In genomic region chr8:34590976-34591749, GRCm38 (mm10) we compare ENCODE assay signal across 33 mouse cellular contexts.
DNase-seq lines count a peak whose midpoint lies in the region; ATAC-seq and TF ChIP-seq lines count a peak whose summit lies in the region.
"Had no signal": no experiment of that assay in that cellular context is flagged by ENCODE, and none has a peak within 500 bp of the region (broad histone marks: within the 10 kb centered on the region; RNA-seq: fewer than 3 reads in every experiment).

No protein-coding gene starts in this region.

- no peak overlapping the region for H3K4me3 ChIP-seq in stomach, postnatal 0 days (ENCODE audit: low read depth, low read length)
- H3K4me3 ChIP-seq in hindbrain, embryonic 12.5 days = no peak overlapping the region
- H3K4me3 ChIP-seq: embryonic facial prominence, embryonic 13.5 days; forebrain, embryonic 12.5 days; heart, embryonic 10.5 days; hindbrain, embryonic 13.5 days; limb, embryonic 10.5 days; limb, embryonic 15.5 days; liver, embryonic 15.5 days; lung, embryonic 15.5 days; midbrain, embryonic 10.5 days; midbrain, embryonic 15.5 days; neural tube, embryonic 15.5 days had no signal

- 74% methylated on average over 8 of the region's 8 CpGs for WGBS in stomach, postnatal 0 days
- 95% methylated on average over 8 of the region's 8 CpGs for WGBS in hindbrain, embryonic 12.5 days

- H3K9me3 ChIP-seq in stomach, postnatal 0 days (ENCODE audit: control insufficient read depth, low read length) = no peaks in the 10 kb centered on the region
- no peaks in the 10 kb centered on the region for H3K9me3 ChIP-seq in hindbrain, embryonic 12.5 days (replicated peaks)
- H3K9me3 ChIP-seq: embryonic facial prominence, embryonic 13.5 days; forebrain, embryonic 12.5 days; heart, embryonic 10.5 days; hindbrain, embryonic 13.5 days; limb, embryonic 10.5 days; limb, embryonic 15.5 days; liver, embryonic 15.5 days; lung, embryonic 15.5 days; midbrain, embryonic 10.5 days; midbrain, embryonic 15.5 days; neural tube, embryonic 15.5 days had no signal

- ATAC-seq in frontal cortex, adult (ENCODE audit: low TSS enrichment) = peak; percentile 41
- peak; percentile 94 for ATAC-seq in stomach, postnatal 0 days (ENCODE audit: low FRiP score, low TSS enrichment)
- ATAC-seq in hindbrain, embryonic 12.5 days (ENCODE audit: low FRiP score) = no peak
- ATAC-seq: forebrain, postnatal 0 days; midbrain, embryonic 15.5 days had no signal

- no peaks in the 10 kb centered on the region for H3K27me3 ChIP-seq in stomach, postnatal 0 days (ENCODE audit: control insufficient read depth, insufficient read depth, low read length)
- no peaks in the 10 kb centered on the region for H3K27me3 ChIP-seq in hindbrain, embryonic 12.5 days
- H3K27me3 ChIP-seq: embryonic facial prominence, embryonic 13.5 days; forebrain, embryonic 12.5 days; hindbrain, embryonic 13.5 days; limb, embryonic 15.5 days; liver, embryonic 15.5 days; lung, embryonic 15.5 days; midbrain, embryonic 15.5 days; neural tube, embryonic 15.5 days had no signal

- TF ChIP-seq EP300 in stomach, postnatal 0 days (optimal IDR thresholded peaks at IDR 0.05) = no peak

- no peaks in the 10 kb centered on the region for H3K4me1 ChIP-seq in stomach, postnatal 0 days (replicated peaks; ENCODE audit: control insufficient read depth, insufficient read depth)
- H3K4me1 ChIP-seq in hindbrain, embryonic 12.5 days = no peaks in the 10 kb centered on the region
- H3K4me1 ChIP-seq: embryonic facial prominence, embryonic 13.5 days; forebrain, embryonic 12.5 days; heart, embryonic 10.5 days; hindbrain, embryonic 13.5 days; limb, embryonic 10.5 days; limb, embryonic 15.5 days; liver, embryonic 15.5 days; lung, embryonic 15.5 days; midbrain, embryonic 10.5 days; midbrain, embryonic 15.5 days; neural tube, embryonic 15.5 days had no signal

- H3K27ac ChIP-seq in stomach, postnatal 0 days (replicated peaks) = peak overlapping the region; percentile 35; the same call in 1 of the 2 replicates
- H3K27ac ChIP-seq in hindbrain, embryonic 12.5 days = no peak overlapping the region
- H3K27ac ChIP-seq: embryonic facial prominence, embryonic 13.5 days; forebrain, embryonic 12.5 days; heart, embryonic 10.5 days; hindbrain, embryonic 13.5 days; limb, embryonic 10.5 days; limb, embryonic 15.5 days; liver, embryonic 15.5 days; lung, embryonic 15.5 days; midbrain, embryonic 10.5 days; midbrain, embryonic 15.5 days; neural tube, embryonic 15.5 days had no signal

- H3K36me3 ChIP-seq in stomach, postnatal 0 days (ENCODE audit: control insufficient read depth, insufficient read depth, low read length) = no peaks in the 10 kb centered on the region
- H3K36me3 ChIP-seq in hindbrain, embryonic 12.5 days = no peaks in the 10 kb centered on the region
- H3K36me3 ChIP-seq: embryonic facial prominence, embryonic 13.5 days; forebrain, embryonic 12.5 days; heart, embryonic 10.5 days; hindbrain, embryonic 13.5 days; limb, embryonic 10.5 days; limb, embryonic 15.5 days; liver, embryonic 15.5 days; lung, embryonic 15.5 days; midbrain, embryonic 10.5 days; midbrain, embryonic 15.5 days; neural tube, embryonic 15.5 days had no signal

- TF ChIP-seq CTCF in stomach, postnatal 0 days (IDR thresholded peaks at IDR 0.05; ENCODE audit: low read depth) = no peak

- H3K9ac ChIP-seq in stomach, postnatal 0 days (ENCODE audit: low read length) = no peak overlapping the region
- H3K9ac ChIP-seq in hindbrain, embryonic 12.5 days = no peak overlapping the region
- H3K9ac ChIP-seq: embryonic facial prominence, embryonic 13.5 days; forebrain, embryonic 12.5 days; forebrain, postnatal 0 days; hindbrain, embryonic 13.5 days; limb, embryonic 15.5 days; liver, embryonic 15.5 days; lung, embryonic 15.5 days; midbrain, embryonic 15.5 days; neural tube, embryonic 15.5 days had no signal

- no peak for DNase-seq in frontal cortex, postnatal 14 days (ENCODE audit: low spot score in 2 of 2)
- DNase-seq in urinary bladder, postnatal 14 days (ENCODE audit: low spot score) = peak; percentile 56
- DNase-seq in urinary bladder, postnatal 10 days (ENCODE audit: low spot score) = no peak
- DNase-seq in fat pad, adult 2 months (ENCODE audit: extremely low read depth, low read depth, low spot score) = peak; percentile 97
- peak; percentile 59 for DNase-seq in stomach, postnatal 0 days (ENCODE audit: low spot score)
- no peak for DNase-seq in spleen, postnatal 14 days (ENCODE audit: low spot score in 2 of 2)
- DNase-seq: adrenal gland, postnatal 14 days; cerebellum, adult 11-12 months; cerebellum, postnatal 10 days; forebrain, postnatal 0 days; gastrocnemius, postnatal 25 days; heart, adult 11 months; heart, postnatal 36 days; kidney, adult 2 months; kidney, postnatal 36 days; layer of hippocampus, postnatal 36 days; retina, postnatal 1 day; right cerebral cortex, postnatal 25 days; spleen, adult 18-20 months; thymus, postnatal 4 days had no signal

- H3K4me2 ChIP-seq in stomach, postnatal 0 days (replicated peaks; ENCODE audit: low read depth) = no peak overlapping the region
- H3K4me2 ChIP-seq in hindbrain, embryonic 12.5 days (replicated peaks) = no peak overlapping the region
- H3K4me2 ChIP-seq: embryonic facial prominence, embryonic 13.5 days; forebrain, embryonic 12.5 days; hindbrain, embryonic 13.5 days; limb, embryonic 15.5 days; liver, embryonic 15.5 days; lung, embryonic 15.5 days; midbrain, embryonic 15.5 days; neural tube, embryonic 15.5 days had no signal

Comparison
In these comparisons a context has a peak if more than half of its experiments do, and no peak if none do; other contexts are left out.
1. DNase-seq: peak in urinary bladder, postnatal 14 days (single experiment), fat pad, adult 2 months (single experiment) and stomach, postnatal 0 days (single experiment); none in frontal cortex, postnatal 14 days (0 of 2), urinary bladder, postnatal 10 days (single experiment) and spleen, postnatal 14 days (0 of 2).